Mouse (Mus musculus): Measurements from ENCODE around the gene Vmn2r13.
"Not testable (repeated sequence)": the region's sequence is repeated elsewhere in the genome, so short reads cannot be mapped to it uniquely, and the experiment has no call there.

Vmn2r13 gene

GRCm38 (mm10) chr5:109192099-109192498, at the start of gene Vmn2r13:
Vmn2r13 (minus strand) TSS chr5:109192199.
- DNase-seq (ENCODE audit: low spot score), result not testable (repeated sequence)

GRCm38 (mm10) chr5:109224608-109225007, 32.6 kb upstream of the Vmn2r13 start, which contains the start of gene Vmn2r14:
Vmn2r14 (minus strand) TSS chr5:109224708.
- no peak for DNase-seq (ENCODE audit: low spot score)

GRCm38 (mm10) chr5:109166851-109167250, 25.1 kb downstream of the Vmn2r13 start:
- not testable (repeated sequence) for DNase-seq (ENCODE audit: low spot score)

- no peak for DNase-seq (ENCODE audit: low spot score)
Measured at GRCm38 (mm10) chr5:109160121-109160520, 31.9 kb downstream of the Vmn2r13 start.

- DNase-seq (ENCODE audit: low spot score), result not testable (repeated sequence)
Measured at GRCm38 (mm10) chr5:109159576-109159975, 32.4 kb downstream of the Vmn2r13 start.

DNA sequence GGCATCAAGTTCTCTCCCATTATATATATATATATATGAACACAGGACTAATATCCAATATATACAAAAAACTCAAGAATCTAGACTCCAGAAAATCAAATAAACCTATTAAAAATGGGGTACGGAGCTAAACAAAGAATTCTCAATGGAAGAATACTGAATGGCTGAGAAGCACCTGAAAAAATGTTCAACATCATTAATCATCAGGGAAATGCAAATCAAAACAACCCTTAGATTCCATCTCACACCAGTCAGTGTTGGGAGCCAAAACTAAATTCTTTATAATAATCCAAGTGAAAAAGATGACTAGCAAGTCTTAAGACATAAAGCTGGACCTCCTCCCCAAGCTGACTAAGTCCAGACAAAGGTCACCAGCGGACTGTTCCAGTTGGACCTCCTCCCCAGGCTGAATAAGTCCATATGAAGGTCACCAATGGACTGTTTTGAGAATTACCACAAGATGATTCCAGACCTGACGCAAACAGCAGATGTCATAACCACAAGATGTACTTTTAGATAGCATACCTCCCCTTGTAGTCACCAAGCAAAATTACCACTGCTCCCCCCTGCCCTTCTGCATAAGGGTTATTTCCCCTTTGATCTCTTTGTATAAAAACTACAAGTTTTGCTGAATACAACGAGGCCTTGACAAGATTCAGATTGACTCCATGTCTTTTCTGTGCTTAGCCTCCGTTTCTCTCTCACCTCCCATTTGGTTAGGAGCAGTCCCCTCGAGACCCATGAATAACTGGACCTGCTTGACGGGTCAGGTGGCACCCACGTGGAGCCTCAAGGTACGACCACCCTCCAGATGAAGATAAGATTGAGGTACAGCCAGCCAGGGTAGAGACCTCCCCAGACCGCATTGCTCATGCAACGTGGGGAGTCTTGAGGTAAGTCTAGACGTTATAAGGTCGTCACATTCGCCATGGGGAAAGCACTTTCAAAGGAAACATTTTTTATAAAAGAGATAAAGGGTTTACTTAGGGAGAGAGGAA, 33.2 kb downstream of the Vmn2r13 start:
- DNase-seq (ENCODE audit: low spot score), result not testable (repeated sequence)

DNA sequence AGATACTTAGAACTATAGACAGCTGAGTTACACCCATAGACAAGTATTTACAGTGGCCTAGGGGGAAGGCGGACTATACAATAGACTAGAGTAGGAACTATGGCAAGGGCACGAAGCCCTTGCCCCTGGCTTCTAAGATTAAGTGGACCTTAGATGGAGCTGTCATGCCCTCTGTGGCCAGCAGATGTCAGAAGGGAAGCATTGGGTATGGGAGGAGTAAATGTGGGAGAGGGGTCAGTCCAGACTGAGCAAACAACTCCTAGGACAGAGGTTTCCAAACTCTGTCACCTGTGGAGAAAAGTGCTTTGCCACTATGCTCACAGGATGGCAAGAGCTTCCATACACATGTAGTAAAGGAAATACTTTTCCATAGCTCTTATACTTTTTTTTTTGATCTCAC, 52.5 kb downstream of the Vmn2r13 start:
- no peak for DNase-seq (ENCODE audit: low spot score)

GRCm38 (mm10) chr5:109136731-109137130, 55.3 kb downstream of the Vmn2r13 start:
- no peak for DNase-seq (ENCODE audit: low spot score)
